Mouse (Mus musculus): Measurements from ENCODE around the gene Wdr34. TPM values are rescaled to one million over a fixed set of nuclear protein-coding genes. Genes with fewer than 3 reads are reported as not detected.
A peak's percentile ranks its signal among the peaks of the same experiment; 100 is the strongest.

The Wdr34 gene
- polyA plus RNA-seq, 1 experiment from 2014 or later, result 25.1 TPM

GRCm38 (mm10) chr2:30084113-30084512, 35.4 kb upstream of the Wdr34 start:
- Histone ChIP-seq H3K4me1 (replicated peaks; ENCODE audit: control insufficient read depth, insufficient read depth, low read length) (peaks cover 6% of the 10 kb centered on the region; the same call in 1 of the 2 replicates), H3K9ac (ENCODE audit: low read depth, low read length) (no peak overlapping the region), H3K4me3 (ENCODE audit: low read depth, low read length) (no peak overlapping the region), H3K27me3 (replicated peaks; ENCODE audit: control insufficient read depth, insufficient read depth, low read length) (no peaks in the 10 kb centered on the region), H3K4me2 (peak overlapping the region; percentile 51), H3K36me3 (ENCODE audit: control insufficient read depth, insufficient read depth, low read length) (no peaks in the 10 kb centered on the region; the same call in 1 of the 2 replicates), H3K27ac (ENCODE audit: low read depth, low read length) (no peak overlapping the region), H3K9me3 (ENCODE audit: control insufficient read depth, low read length) (no peaks in the 10 kb centered on the region)
- WGBS, result 52% methylated on average over 5 of the region's 5 CpGs
- DNase-seq (ENCODE audit: low spot score) (no peak), ATAC-seq (replicated peaks; ENCODE audit: low FRiP score) (no peak)

GRCm38 (mm10) chr2:30080181-30080800, 31.6 kb upstream of the Wdr34 start:
- H3K4me3 ChIP-seq (ENCODE audit: low read depth, low read length), result no peak overlapping the region
- H3K4me1 ChIP-seq (replicated peaks; ENCODE audit: control insufficient read depth, insufficient read depth, low read length), result peaks cover 14% of the 10 kb centered on the region; the same call in 1 of the 2 replicates
- no peaks in the 10 kb centered on the region for H3K27me3 ChIP-seq (replicated peaks; ENCODE audit: control insufficient read depth, insufficient read depth, low read length)
- H3K4me2 ChIP-seq, result no peak overlapping the region
- 88% methylated on average over 15 of the region's 15 CpGs for WGBS
- no peak overlapping the region for H3K27ac ChIP-seq (ENCODE audit: low read depth, low read length)
- no peaks in the 10 kb centered on the region for H3K9me3 ChIP-seq (ENCODE audit: control insufficient read depth, low read length)
- no peaks in the 10 kb centered on the region for H3K36me3 ChIP-seq (ENCODE audit: control insufficient read depth, insufficient read depth, low read length)
- ATAC-seq (replicated peaks; ENCODE audit: low FRiP score) (no peak), DNase-seq (ENCODE audit: low spot score) (no peak)
- no peak overlapping the region; the same call in 1 of the 2 replicates for H3K9ac ChIP-seq (ENCODE audit: low read depth, low read length)

- no peaks in the 10 kb centered on the region for H3K36me3 ChIP-seq (ENCODE audit: control insufficient read depth, insufficient read depth, low read length)
- no peak for DNase-seq (ENCODE audit: low spot score)
- no peak for ATAC-seq (replicated peaks; ENCODE audit: low FRiP score)
- H3K9ac ChIP-seq (ENCODE audit: low read depth, low read length), result peak overlapping the region; percentile 82; the same call in 1 of the 2 replicates
- H3K9me3 ChIP-seq (ENCODE audit: control insufficient read depth, low read length), result no peaks in the 10 kb centered on the region
- peak overlapping the region; percentile 98 for H3K4me2 ChIP-seq
- H3K27me3 ChIP-seq (replicated peaks; ENCODE audit: control insufficient read depth, insufficient read depth, low read length), result no peaks in the 10 kb centered on the region
- no peak overlapping the region for H3K4me3 ChIP-seq (ENCODE audit: low read depth, low read length)
- WGBS, result 76% methylated on average over 4 of the region's 4 CpGs
- peaks cover 8% of the 10 kb centered on the region; the same call in 1 of the 2 replicates for H3K4me1 ChIP-seq (replicated peaks; ENCODE audit: control insufficient read depth, insufficient read depth, low read length)
- H3K27ac ChIP-seq (ENCODE audit: low read depth, low read length), result peak overlapping the region; percentile 88
Observed at GRCm38 (mm10) chr2:30078760-30079159, 30.1 kb upstream of the Wdr34 start.

GRCm38 (mm10) chr2:30078349-30078712, 29.6 kb upstream of the Wdr34 start:
- ATAC-seq (replicated peaks; ENCODE audit: low FRiP score) (peak; percentile 24), DNase-seq (ENCODE audit: low spot score) (no peak)
- no peaks in the 10 kb centered on the region for H3K9me3 ChIP-seq (ENCODE audit: control insufficient read depth, low read length)
- WGBS, result 15% methylated on average over 10 of the region's 10 CpGs
- H3K4me3 ChIP-seq (ENCODE audit: low read depth, low read length), result peak overlapping the region; percentile 71
- H3K9ac ChIP-seq (ENCODE audit: low read depth, low read length), result peak overlapping the region; percentile 82; the same call in 1 of the 2 replicates
- peak overlapping the region; percentile 88 for H3K27ac ChIP-seq (ENCODE audit: low read depth, low read length)
- H3K4me1 ChIP-seq (replicated peaks; ENCODE audit: control insufficient read depth, insufficient read depth, low read length), result peaks cover 8% of the 10 kb centered on the region; the same call in 1 of the 2 replicates
- no peaks in the 10 kb centered on the region for H3K36me3 ChIP-seq (ENCODE audit: control insufficient read depth, insufficient read depth, low read length)
- no peaks in the 10 kb centered on the region for H3K27me3 ChIP-seq (replicated peaks; ENCODE audit: control insufficient read depth, insufficient read depth, low read length)
- H3K4me2 ChIP-seq, result peak overlapping the region; percentile 98

GRCm38 (mm10) chr2:30077502-30078348, 29.0 kb upstream of the Wdr34 start, which contains the start of gene Pkn3:
Pkn3 (plus strand) TSS chr2:30077684.
- H3K27ac ChIP-seq (ENCODE audit: low read depth, low read length), result peak within 1 kb of the TSS; percentile 88
- H3K4me1 ChIP-seq (replicated peaks; ENCODE audit: control insufficient read depth, insufficient read depth, low read length), result peaks cover 8% of the 10 kb centered on the region; the same call in 1 of the 2 replicates
- WGBS, result under 1% methylated on average over 53 of the region's 53 CpGs

GRCm38 (mm10) chr2:30076959-30077358, 28.3 kb upstream of the Wdr34 start:
- Histone ChIP-seq H3K27me3 (replicated peaks; ENCODE audit: control insufficient read depth, insufficient read depth, low read length) (no peaks in the 10 kb centered on the region), H3K4me3 (ENCODE audit: low read depth, low read length) (peak overlapping the region; percentile 71; the same call in 1 of the 2 replicates), H3K9ac (ENCODE audit: low read depth, low read length) (peak overlapping the region; percentile 43; the same call in 1 of the 2 replicates), H3K9me3 (ENCODE audit: control insufficient read depth, low read length) (no peaks in the 10 kb centered on the region), H3K4me2 (peak overlapping the region; percentile 98), H3K4me1 (replicated peaks; ENCODE audit: control insufficient read depth, insufficient read depth, low read length) (peaks cover 8% of the 10 kb centered on the region; the same call in 1 of the 2 replicates), H3K36me3 (ENCODE audit: control insufficient read depth, insufficient read depth, low read length) (peaks cover 5% of the 10 kb centered on the region; the same call in 1 of the 2 replicates), H3K27ac (ENCODE audit: low read depth, low read length) (no peak overlapping the region; the same call in 1 of the 2 replicates)
- DNase-seq (ENCODE audit: low spot score) (no peak), ATAC-seq (replicated peaks; ENCODE audit: low FRiP score) (0 out of 2 replicates have a peak, but pooled peaks have one; percentile 3)
- 58% methylated on average over 6 of the region's 6 CpGs for WGBS

More at GRCm38 (mm10) chr2:30077502-30078348, 29.0 kb upstream of the Wdr34 start, which contains the start of gene Pkn3:
- Histone ChIP-seq H3K9ac (ENCODE audit: low read depth, low read length) (peak within 1 kb of the TSS; percentile 82), H3K27me3 (replicated peaks; ENCODE audit: control insufficient read depth, insufficient read depth, low read length) (no peaks in the 10 kb centered on the region), H3K36me3 (ENCODE audit: control insufficient read depth, insufficient read depth, low read length) (peaks cover 2% of the 10 kb centered on the region; the same call in 1 of the 2 replicates), H3K9me3 (ENCODE audit: control insufficient read depth, low read length) (no peaks in the 10 kb centered on the region), H3K4me2 (peak within 1 kb of the TSS; percentile 98), H3K4me3 (ENCODE audit: low read depth, low read length) (peak within 1 kb of the TSS; percentile 71)
- DNase-seq (ENCODE audit: low spot score) (peak; percentile 87), ATAC-seq (replicated peaks; ENCODE audit: low FRiP score) (peak; percentile 75)

GRCm38 (mm10) chr2:30076439-30076838, 27.8 kb upstream of the Wdr34 start:
- Histone ChIP-seq H3K4me3 (ENCODE audit: low read depth, low read length) (no peak overlapping the region), H3K9me3 (ENCODE audit: control insufficient read depth, low read length) (no peaks in the 10 kb centered on the region), H3K4me1 (replicated peaks; ENCODE audit: control insufficient read depth, insufficient read depth, low read length) (peaks cover 8% of the 10 kb centered on the region; the same call in 1 of the 2 replicates), H3K36me3 (ENCODE audit: control insufficient read depth, insufficient read depth, low read length) (peaks cover 5% of the 10 kb centered on the region; the same call in 1 of the 2 replicates), H3K4me2 (no peak overlapping the region), H3K27me3 (replicated peaks; ENCODE audit: control insufficient read depth, insufficient read depth, low read length) (no peaks in the 10 kb centered on the region), H3K27ac (ENCODE audit: low read depth, low read length) (no peak overlapping the region), H3K9ac (ENCODE audit: low read depth, low read length) (no peak overlapping the region)
- WGBS, result 85% methylated on average over 8 of the region's 9 CpGs
- ATAC-seq (replicated peaks; ENCODE audit: low FRiP score), result no peak
- DNase-seq (ENCODE audit: low spot score), result no peak

GRCm38 (mm10) chr2:30075625-30076024, 26.9 kb upstream of the Wdr34 start:
- Histone ChIP-seq H3K4me3 (ENCODE audit: low read depth, low read length) (no peak overlapping the region), H3K27me3 (replicated peaks; ENCODE audit: control insufficient read depth, insufficient read depth, low read length) (no peaks in the 10 kb centered on the region), H3K9me3 (ENCODE audit: control insufficient read depth, low read length) (no peaks in the 10 kb centered on the region), H3K4me1 (replicated peaks; ENCODE audit: control insufficient read depth, insufficient read depth, low read length) (peaks cover 8% of the 10 kb centered on the region; the same call in 1 of the 2 replicates), H3K36me3 (ENCODE audit: control insufficient read depth, insufficient read depth, low read length) (peaks cover 6% of the 10 kb centered on the region), H3K27ac (ENCODE audit: low read depth, low read length) (no peak overlapping the region), H3K4me2 (no peak overlapping the region), H3K9ac (ENCODE audit: low read depth, low read length) (no peak overlapping the region)
- DNase-seq (ENCODE audit: low spot score) (no peak), ATAC-seq (replicated peaks; ENCODE audit: low FRiP score) (no peak)
- WGBS, result 66% methylated on average over 3 of the region's 3 CpGs
